Mouse (Mus musculus): ENCODE data around the gene Ankrd40. TPM values are rescaled to one million over a fixed set of nuclear protein-coding genes. Genes with fewer than 3 reads are reported as not detected.

Gene Ankrd40
- 6.3 TPM for polyA plus RNA-seq (2017; shearing (Covaris generic))

DNA sequence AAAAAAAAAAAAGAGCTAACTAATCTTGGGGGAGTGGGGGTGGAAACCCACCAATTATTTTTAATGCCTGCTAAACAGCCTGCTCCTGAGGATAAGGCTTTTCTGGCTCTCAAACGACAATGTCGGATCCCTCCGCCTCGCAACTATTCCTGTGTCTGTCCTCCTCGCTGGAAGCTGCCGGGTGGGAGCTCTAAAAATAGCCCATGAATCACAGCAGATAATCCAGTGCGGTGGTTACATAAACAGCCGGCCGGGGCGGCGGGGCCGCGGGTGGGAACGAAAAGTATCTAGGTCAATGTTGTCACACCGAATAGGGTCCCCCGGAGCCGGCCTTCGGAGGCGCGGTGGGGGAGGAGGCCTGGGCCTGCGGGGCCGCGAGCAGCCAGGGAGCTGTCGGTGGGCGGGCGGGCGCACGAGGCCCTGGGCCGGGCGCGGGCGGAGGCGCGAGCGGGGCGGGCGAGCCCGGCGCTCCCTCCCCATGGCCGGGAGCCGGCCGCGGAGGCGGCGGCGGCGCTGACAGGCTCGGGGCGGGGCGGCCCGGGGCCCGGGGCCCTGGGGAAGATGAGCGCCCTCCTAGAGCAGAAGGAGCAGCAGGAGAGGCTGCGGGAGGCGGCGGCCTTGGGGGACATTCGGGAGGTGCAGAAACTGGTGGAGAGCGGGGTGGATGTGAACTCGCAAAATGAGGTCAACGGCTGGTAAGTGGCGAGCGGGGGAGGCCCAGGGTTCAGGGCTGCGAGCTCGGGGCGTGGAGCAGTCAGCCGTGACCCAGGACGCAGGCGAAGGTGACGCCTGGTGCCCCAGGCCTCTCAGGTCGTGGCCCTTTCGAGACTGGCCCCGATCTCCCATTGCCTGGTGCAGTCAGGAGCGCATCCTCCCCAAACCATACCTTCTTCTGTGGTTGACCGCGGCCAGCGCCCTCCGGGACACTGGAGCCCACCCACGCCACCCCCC is at the start of gene Ankrd40:
TSS of gene Ankrd40 (plus strand) at position 309 of the 951 bp plus-strand sequence.

DNA sequence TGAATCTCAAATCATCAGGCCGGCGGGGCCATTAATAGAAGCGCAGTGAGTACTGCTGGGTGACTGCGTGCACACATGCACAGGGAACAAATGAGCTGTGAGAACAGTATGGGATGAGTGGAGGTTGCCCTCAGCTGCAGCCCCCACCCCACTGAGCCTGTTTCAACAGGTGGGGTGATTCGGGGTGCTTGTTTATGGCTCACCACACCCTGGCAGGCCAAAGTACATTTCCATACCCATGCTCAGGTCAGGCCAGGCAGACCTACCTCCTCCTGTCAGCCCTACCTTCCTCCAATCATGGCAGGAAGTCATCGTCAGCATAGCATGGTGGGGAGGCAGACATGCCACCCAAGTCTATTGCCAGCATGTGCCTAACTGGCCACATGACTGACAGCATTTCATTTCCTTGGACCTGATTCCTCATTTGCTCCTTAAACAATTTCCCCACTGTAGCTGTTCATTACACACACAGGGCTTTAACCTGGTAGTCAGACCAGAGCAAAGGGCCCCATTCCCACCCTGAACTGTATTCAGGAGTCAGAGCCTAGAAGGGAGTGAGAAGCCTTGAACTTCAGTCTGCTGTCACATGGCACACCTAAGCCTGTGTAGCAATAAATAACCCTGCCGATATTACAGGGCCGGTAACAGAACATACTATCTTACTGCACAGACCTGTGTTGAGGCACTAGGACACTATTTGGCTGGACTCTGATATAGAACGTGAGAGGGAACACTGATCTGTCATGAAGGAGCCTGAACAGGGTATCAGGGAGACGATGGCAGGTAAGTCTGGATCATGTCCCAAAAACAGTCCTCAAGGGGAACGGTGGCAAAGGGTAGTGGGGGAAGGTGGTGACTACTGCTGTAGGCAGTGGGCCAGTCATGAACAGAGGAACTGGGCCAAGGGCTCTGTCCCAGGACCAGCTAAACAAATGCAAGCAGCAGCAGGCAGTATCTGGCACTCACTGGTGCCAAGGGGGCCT is 46.3 kb upstream of the Ankrd40 start, which contains the start of gene Gm21885:
TSS of gene Gm21885 (plus strand) at position 675 of the 983 bp plus-strand sequence.

DNA sequence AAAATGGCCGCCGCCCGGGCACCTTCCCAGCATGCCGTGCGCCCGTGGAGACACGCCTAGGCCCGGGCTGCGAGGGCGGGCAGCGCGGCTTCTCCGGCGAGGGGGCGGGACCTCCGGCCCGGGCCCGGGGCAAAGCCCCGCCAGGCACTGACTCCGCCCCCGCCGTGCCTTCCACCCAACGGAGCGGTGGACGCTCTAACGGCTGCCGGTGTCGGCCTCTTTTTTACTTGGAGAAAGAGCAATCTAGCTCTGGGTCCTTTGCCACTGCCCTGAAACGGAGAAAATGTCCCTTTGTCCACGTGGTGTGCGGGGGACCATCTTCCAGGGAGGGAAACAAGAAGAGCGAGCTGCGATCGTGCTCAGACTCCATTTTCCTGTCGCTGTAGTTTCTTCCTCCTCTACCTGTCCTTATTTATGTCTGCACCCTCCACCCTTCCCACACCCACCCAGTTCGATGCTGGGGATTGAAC is 5.8 kb upstream of the Ankrd40 start, which contains the start of gene Luc7l3:
TSS of gene Luc7l3 (minus strand) at position 58 of the 470 bp plus-strand sequence.

Other genes with a start within 250 kb of the Ankrd40 start
- 3.5 TPM for gene Tob1, start 116.5 kb upstream of the Ankrd40 start, polyA plus RNA-seq (2017; shearing (Covaris generic))
- 0.46 TPM for gene Wfikkn2, start 82.0 kb upstream of the Ankrd40 start, polyA plus RNA-seq (2017; shearing (Covaris generic))
- 1.2 TPM for gene Gm21885, start 46.1 kb upstream of the Ankrd40 start, polyA plus RNA-seq (2017; shearing (Covaris generic))
- 115 TPM for gene Luc7l3, start 6.0 kb upstream of the Ankrd40 start, polyA plus RNA-seq (2017; shearing (Covaris generic))
- gene Abcc3, start 65.0 kb downstream of the Ankrd40 start, polyA plus RNA-seq (2017; shearing (Covaris generic)): 4.0 TPM
- not detected for gene Cacna1g, start 146.2 kb downstream of the Ankrd40 start, polyA plus RNA-seq (2017; shearing (Covaris generic))
- gene Spata20, start 158.2 kb downstream of the Ankrd40 start, polyA plus RNA-seq (2017; shearing (Covaris generic)): not detected
- not detected for gene Epn3, start 172.0 kb downstream of the Ankrd40 start, polyA plus RNA-seq (2017; shearing (Covaris generic))
- 0.78 TPM for gene Mycbpap, start 193.7 kb downstream of the Ankrd40 start, polyA plus RNA-seq (2017; shearing (Covaris generic))
- 3.1 TPM for gene Rsad1, start 221.3 kb downstream of the Ankrd40 start, polyA plus RNA-seq (2017; shearing (Covaris generic))
- gene Chad, start 237.0 kb downstream of the Ankrd40 start, polyA plus RNA-seq (2017; shearing (Covaris generic)): not detected

All from CD4-positive, CD25-positive, alpha-beta regulatory T cell, adult 9 weeks (primary cell).